Mouse (Mus musculus) MEL (cell line): ENCODE measurements around the gene Ccl9. TPM values are rescaled to one million over a fixed set of nuclear protein-coding genes. Genes with fewer than 3 reads are reported as not detected.

ENCODE experiments used
- DNase-seq: peaks from one replicate; pipeline ENCODE4 v3.0.0; 2011; ENCODE audit warnings: low read depth, low spot score
- H3K27ac ChIP-seq: 2 replicates; pipeline ENCODE4 v1.5.1; 2012; ENCODE audit warnings: low read depth, mild to moderate bottlenecking, control low read depth, low read length, moderate library complexity; ENCODE audit not compliant: control insufficient read depth
- H3K27me3 ChIP-seq, 2 experiments: fragments of 150-350 bp in 1 of 2; sonication (generic) in 1 of 2; 2 replicates each; pipeline ENCODE4 v1.6.1; 2012; ENCODE audit warnings: low read length in 2 of 2, mild to moderate bottlenecking in 2 of 2, improper control_type of control experiment in 1 of 2, moderate library complexity in 1 of 2; ENCODE audit not compliant: insufficient read depth in 2 of 2, control insufficient read depth in 1 of 2
- H3K36me3 ChIP-seq, 2 experiments: 2 replicates each; pipeline ENCODE4 v1.6.1; 2012 to 2014; ENCODE audit warnings: low read length in 2 of 2, improper control_type of control experiment in 1 of 2, inconsistent platforms in 1 of 2, mild to moderate bottlenecking in 1 of 2; ENCODE audit not compliant: insufficient read depth in 2 of 2, control insufficient read depth in 1 of 2
- H3K4me1 ChIP-seq, 2 experiments: fragments of 150-350 bp in 1 of 2; sonication (generic) in 1 of 2; 2 replicates each; pipeline ENCODE4 v1.6.1; 2012; ENCODE audit warnings: low read length in 2 of 2, improper control_type of control experiment in 1 of 2, mild to moderate bottlenecking in 1 of 2; ENCODE audit not compliant: insufficient read depth in 2 of 2, control insufficient read depth in 1 of 2
- H3K4me3 ChIP-seq, 2 experiments: fragments of 150-350 bp in 1 of 2; sonication (generic) in 1 of 2; 2 replicates each; pipeline ENCODE4 v1.5.1; 2012; ENCODE audit warnings: low read depth in 2 of 2, low read length in 2 of 2, mild to moderate bottlenecking in 2 of 2, moderate library complexity in 2 of 2, control low read depth in 1 of 2, improper control_type of control experiment in 1 of 2; ENCODE audit not compliant: control insufficient read depth in 1 of 2, insufficient read depth in 1 of 2
- H3K79me2 ChIP-seq: 2 replicates; pipeline ENCODE4 v1.6.1; 2012; ENCODE audit warnings: mild to moderate bottlenecking, low read length, moderate library complexity; ENCODE audit not compliant: control insufficient read depth, poor library complexity, insufficient read depth
- H3K9ac ChIP-seq: 2 replicates; pipeline ENCODE4 v1.6.1; 2012; ENCODE audit warnings: low read depth, mild to moderate bottlenecking, control low read depth, low read length, moderate library complexity; ENCODE audit not compliant: control insufficient read depth, poor library complexity, severe bottlenecking
- H3K9me3 ChIP-seq: fragments of 150-350 bp; sonication (generic); replicated peaks from 2 replicates; pipeline ENCODE4 v1.6.1; 2012; ENCODE audit warnings: mild to moderate bottlenecking, low read length, improper control_type of control experiment, moderate library complexity; ENCODE audit not compliant: insufficient read depth
- CHD2 ChIP-seq: IDR thresholded peaks from 2 replicates; pipeline ENCODE4 v1.6.1; 2011; ENCODE audit warnings: low read length, improper control_type of control experiment
- CTCF ChIP-seq, 3 experiments: IDR thresholded peaks in 2 of 3; conservative IDR thresholded peaks in 1 of 3; 2 replicates each; pipeline ENCODE4 v1.5.1; 2011 to 2012; ENCODE audit warnings: low read length in 3 of 3, low read depth in 2 of 3, mild to moderate bottlenecking in 2 of 3, improper control_type of control experiment in 1 of 3, inconsistent platforms in 1 of 3, mixed read lengths in 1 of 3, moderate library complexity in 1 of 3; ENCODE audit not compliant: control insufficient read depth in 1 of 3, insufficient read depth in 1 of 3, poor library complexity in 1 of 3, severe bottlenecking in 1 of 3
- E2F4 ChIP-seq: IDR thresholded peaks from 2 replicates; pipeline ENCODE4 v1.6.1; 2011; ENCODE audit warnings: low read depth, low read length, improper control_type of control experiment, borderline replicate concordance
- ETS1 ChIP-seq: IDR thresholded peaks from 2 replicates; pipeline ENCODE4 v1.6.1; 2012; ENCODE audit warnings: low read depth, mild to moderate bottlenecking, inconsistent platforms, low read length, improper control_type of control experiment, moderate library complexity
- GABPA ChIP-seq: IDR thresholded peaks from 2 replicates; pipeline ENCODE4 v1.6.1; 2012; ENCODE audit warnings: low read depth, mild to moderate bottlenecking, inconsistent platforms, low read length, improper control_type of control experiment, moderate library complexity
- HCFC1 ChIP-seq: IDR thresholded peaks from 2 replicates; pipeline ENCODE4 v1.6.1; 2012; ENCODE audit warnings: low read depth, mild to moderate bottlenecking, inconsistent platforms, low read length, improper control_type of control experiment, moderate library complexity
- JUND ChIP-seq: IDR thresholded peaks from 2 replicates; pipeline ENCODE4 v1.6.1; 2011; ENCODE audit warnings: low read depth, mild to moderate bottlenecking, improper control_type of control experiment, low read length
- KAT2A ChIP-seq: conservative IDR thresholded peaks from 2 replicates; pipeline ENCODE4 v1.6.1; 2012; ENCODE audit warnings: low read depth, low read length, improper control_type of control experiment, inconsistent platforms
- MAFK ChIP-seq: IDR thresholded peaks from 2 replicates; pipeline ENCODE4 v1.6.1; 2011; ENCODE audit warnings: low read depth, mild to moderate bottlenecking, low read length, improper control_type of control experiment, borderline replicate concordance
- MAX ChIP-seq: IDR thresholded peaks from 2 replicates; pipeline ENCODE4 v1.6.1; 2011; ENCODE audit warnings: low read length, improper control_type of control experiment
- MAZ ChIP-seq: IDR thresholded peaks from 2 replicates; pipeline ENCODE4 v1.6.1; 2012; ENCODE audit warnings: low read depth, mild to moderate bottlenecking, inconsistent platforms, low read length, improper control_type of control experiment
- MXI1 ChIP-seq: IDR thresholded peaks from 2 replicates; pipeline ENCODE4 v1.6.1; 2011; ENCODE audit warnings: mild to moderate bottlenecking, low read depth, low read length, improper control_type of control experiment
- MYC ChIP-seq: IDR thresholded peaks from 2 replicates; pipeline ENCODE4 v1.6.1; 2011; ENCODE audit warnings: low read depth, mild to moderate bottlenecking, low read length, improper control_type of control experiment, moderate library complexity
- NELFE ChIP-seq: IDR thresholded peaks from 2 replicates; pipeline ENCODE4 v1.6.1; 2011; ENCODE audit warnings: low read depth, low read length, improper control_type of control experiment
- POLR2A ChIP-seq, 2 experiments: IDR thresholded peaks; 2 replicates each; pipeline ENCODE4 v1.6.1; 2011 to 2012; ENCODE audit warnings: low read length in 2 of 2, mild to moderate bottlenecking in 2 of 2, control low read depth in 1 of 2, improper control_type of control experiment in 1 of 2, low read depth in 1 of 2, moderate library complexity in 1 of 2; ENCODE audit not compliant: control insufficient read depth in 1 of 2, insufficient read depth in 1 of 2, poor library complexity in 1 of 2
- POLR2AphosphoS5 ChIP-seq: IDR thresholded peaks from 2 replicates; pipeline ENCODE4 v1.6.1; 2012; ENCODE audit warnings: low read depth, borderline replicate concordance, mild to moderate bottlenecking, inconsistent platforms, low read length, moderate library complexity, mixed read lengths
- SMC3 ChIP-seq: IDR thresholded peaks from 2 replicates; pipeline ENCODE4 v1.6.1; 2011; ENCODE audit warnings: low read depth, low read length, improper control_type of control experiment
- TAL1 ChIP-seq: IDR thresholded peaks from 2 replicates; pipeline ENCODE4 v1.6.1; 2012; ENCODE audit warnings: mild to moderate bottlenecking, inconsistent platforms, low read length, moderate library complexity, mixed read lengths
- TCF12 ChIP-seq: IDR thresholded peaks from 2 replicates; pipeline ENCODE4 v1.6.1; 2014; ENCODE audit warnings: low read depth, mild to moderate bottlenecking, inconsistent platforms, low read length, improper control_type of control experiment, moderate library complexity
- UBTF ChIP-seq: IDR thresholded peaks from 2 replicates; pipeline ENCODE4 v1.6.1; 2012; ENCODE audit warnings: low read depth, mild to moderate bottlenecking, inconsistent platforms, low read length, improper control_type of control experiment, moderate library complexity, borderline replicate concordance; ENCODE audit not compliant: insufficient read depth
- USF1 ChIP-seq: IDR thresholded peaks from 2 replicates; pipeline ENCODE4 v1.6.1; 2014; ENCODE audit warnings: low read depth, mild to moderate bottlenecking, inconsistent platforms, low read length, improper control_type of control experiment, moderate library complexity
- USF2 ChIP-seq, 2 experiments: IDR thresholded peaks; 2 replicates each; pipeline ENCODE4 v1.6.1; 2011 to 2012; ENCODE audit warnings: improper control_type of control experiment in 2 of 2, low read length in 2 of 2, borderline replicate concordance in 1 of 2, inconsistent platforms in 1 of 2, low read depth in 1 of 2, mild to moderate bottlenecking in 1 of 2; ENCODE audit not compliant: insufficient read depth in 1 of 2
- ZKSCAN1 ChIP-seq: IDR thresholded peaks from 2 replicates; pipeline ENCODE4 v1.6.1; 2012; ENCODE audit warnings: low read depth, mild to moderate bottlenecking, inconsistent platforms, low read length, improper control_type of control experiment, moderate library complexity
- ZNF384 ChIP-seq: IDR thresholded peaks from 2 replicates; pipeline ENCODE4 v1.6.1; 2012; ENCODE audit warnings: low read depth, mild to moderate bottlenecking, inconsistent platforms, low read length, improper control_type of control experiment
- polyA plus RNA-seq, 2 experiments: library from polyadenylated mRNA; stranded (reverse) in 1 of 2; unstranded in 1 of 2; fragments of >175 nt in 1 of 2; fragments of >200 nt in 1 of 2; gene quantifications; 2 replicates each; pipeline versions ENCODE4 v1.2.1 to v1.2.4; 2012; ENCODE audit warnings: low replicate concordance in 2 of 2, low read depth in 1 of 2; ENCODE audit not compliant: insufficient read length in 2 of 2, insufficient read depth in 1 of 2, missing spikeins in 1 of 2
- total RNA-seq: library from RNA; depleted of rRNA; stranded (reverse); fragments of 300-350 nt; gene quantifications from 2 replicates; pipeline ENCODE4 v1.2.3, GENCODE M21; 2012

The Ccl9 gene
- total and polyA plus RNA-seq, 3 experiments = 0.62 to 1.7 TPM; not detected in 1

GRCm38 (mm10) chr11:83576927-83577555, 1.4 kb downstream of the Ccl9 start (continued):
- no peak for TF ChIP-seq USF2 (IDR thresholded peaks at IDR 0.05; ENCODE audit: borderline replicate concordance in 1 of 2, insufficient read depth in 1 of 2, low read depth in 1 of 2, low read length in 2 of 2)
- peak; percentile 67; the same call in 1 of the 2 replicates for TF ChIP-seq JUND
- TF ChIP-seq HCFC1 = 0 out of 2 replicates have a peak, but pooled peaks have one; percentile 38
- TF ChIP-seq KAT2A = no peak
- TF ChIP-seq ZKSCAN1 = no peak
- TF ChIP-seq CHD2 = no peak
- TF ChIP-seq MYC = peak; percentile 74
- TF ChIP-seq MAFK = no peak
- peak; percentile 51; the same call in 1 of the 2 replicates for TF ChIP-seq MAZ
- TF ChIP-seq UBTF = no peak
- peak; percentile 79 for TF ChIP-seq TAL1
- peak; percentile 72; the same call in 1 of the 2 replicates for TF ChIP-seq ETS1
- TF ChIP-seq POLR2AphosphoS5 = no peak
- no peak for TF ChIP-seq CTCF (IDR thresholded peaks at IDR 0.05 in 2 of 3, conservative IDR thresholded peaks at IDR 0.05 in 1 of 3; ENCODE audit: control insufficient read depth in 1 of 3, insufficient read depth in 1 of 3, low read depth in 2 of 3, low read length in 3 of 3, poor library complexity in 1 of 3, severe bottlenecking in 1 of 3)
- no peak for TF ChIP-seq MXI1
- no peak for TF ChIP-seq GABPA
- no peak for TF ChIP-seq ZNF384
- no peak for TF ChIP-seq USF1
- peak; percentile 73; the same call in 1 of the 2 replicates for TF ChIP-seq MAX
- TF ChIP-seq SMC3 = no peak
- TF ChIP-seq NELFE = no peak

GRCm38 (mm10) chr11:83572834-83573233, 5.6 kb downstream of the Ccl9 start:
- peak overlapping the region; percentile 80 for H3K27ac ChIP-seq
- H3K79me2 ChIP-seq = no peaks in the 10 kb centered on the region
- H3K36me3 ChIP-seq = peaks cover 0 to 74% of the 10 kb centered on the region in 2 experiments; a peak in 2 of 4 replicates
- TF ChIP-seq MAX (peak; percentile 89), USF1 (peak; percentile 65), JUND (0 out of 2 replicates have a peak, but pooled peaks have one; percentile 9), POLR2A (IDR thresholded peaks at IDR 0.05; ENCODE audit: control insufficient read depth in 1 of 2, insufficient read depth in 1 of 2, low read depth in 1 of 2, low read length in 2 of 2, poor library complexity in 1 of 2) (0 out of 4 replicates have a peak, but pooled peaks of 1 of the 2 experiments have one; percentile 14), TCF12 (no peak), MAZ (no peak), MYC (peak; percentile 66), CTCF (IDR thresholded peaks at IDR 0.05 in 2 of 3, conservative IDR thresholded peaks at IDR 0.05 in 1 of 3; ENCODE audit: control insufficient read depth in 1 of 3, insufficient read depth in 1 of 3, low read depth in 2 of 3, low read length in 3 of 3, poor library complexity in 1 of 3, severe bottlenecking in 1 of 3) (no peak), E2F4 (peak; percentile 53; the same call in 1 of the 2 replicates), MXI1 (peak; percentile 67)
- TF ChIP-seq, all 39 proteins: peak for 7
- H3K27me3 ChIP-seq = no peaks in the 10 kb centered on the region
- peaks cover 51 to 54% of the 10 kb centered on the region in 2 experiments for H3K4me1 ChIP-seq
- peak; percentile 70 for DNase-seq
- H3K4me3 ChIP-seq = peak overlapping the region; percentile 21 to 52
- H3K9me3 ChIP-seq = no peaks in the 10 kb centered on the region
- peak overlapping the region; percentile 48 for H3K9ac ChIP-seq
